Mouse (Mus musculus) adrenal gland, postnatal 14 days (tissue): Measurements from ENCODE around the gene Nos1. TPM values are rescaled to one million over a fixed set of nuclear protein-coding genes. Genes with fewer than 3 reads are reported as not detected.
A peak's percentile ranks its signal among the peaks of the same experiment; 100 is the strongest.

ENCODE experiments used
- DNase-seq: peaks from one replicate; pipeline ENCODE4 v3.0.0; 2021; ENCODE audit warnings: mixed read lengths
- total RNA-seq: library from RNA; stranded (reverse); gene quantifications from 2 replicates; pipeline ENCODE4 v1.2.3, GENCODE M21; 2021

Nos1 gene
- total RNA-seq, 1 experiment from 2014 or later, result 0.30 TPM

- peak; percentile 63 for DNase-seq
Observed at GRCm38 (mm10) chr5:117955675-117956420, 175.0 kb downstream of the Nos1 start.

- DNase-seq, result peak; percentile 45
Observed at GRCm38 (mm10) chr5:117964750-117965149, 183.9 kb downstream of the Nos1 start.

DNA sequence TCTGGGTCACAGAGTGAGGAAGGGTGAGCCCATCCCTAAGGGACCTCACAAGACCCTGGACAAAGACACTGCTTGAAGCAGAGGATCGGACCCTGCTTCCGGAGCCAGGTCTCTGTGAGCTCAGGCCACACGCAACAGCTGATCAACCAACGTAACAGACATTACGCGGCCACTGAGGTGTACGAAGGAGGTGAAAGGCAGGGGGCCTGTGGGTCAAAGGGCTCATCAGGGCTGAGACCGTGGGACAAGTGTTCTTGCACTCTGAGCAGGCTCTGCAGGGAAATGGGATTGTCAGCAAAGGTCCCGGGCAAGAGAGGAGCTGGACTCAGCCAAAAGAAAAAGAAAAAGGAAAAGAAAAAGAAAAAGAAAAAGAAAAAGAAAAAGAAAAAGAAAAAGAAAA is 186.1 kb downstream of the Nos1 start:
- DNase-seq, result no peak

GRCm38 (mm10) chr5:117967659-117968069 is 186.8 kb downstream of the Nos1 start:
- DNase-seq, result no peak

DNA sequence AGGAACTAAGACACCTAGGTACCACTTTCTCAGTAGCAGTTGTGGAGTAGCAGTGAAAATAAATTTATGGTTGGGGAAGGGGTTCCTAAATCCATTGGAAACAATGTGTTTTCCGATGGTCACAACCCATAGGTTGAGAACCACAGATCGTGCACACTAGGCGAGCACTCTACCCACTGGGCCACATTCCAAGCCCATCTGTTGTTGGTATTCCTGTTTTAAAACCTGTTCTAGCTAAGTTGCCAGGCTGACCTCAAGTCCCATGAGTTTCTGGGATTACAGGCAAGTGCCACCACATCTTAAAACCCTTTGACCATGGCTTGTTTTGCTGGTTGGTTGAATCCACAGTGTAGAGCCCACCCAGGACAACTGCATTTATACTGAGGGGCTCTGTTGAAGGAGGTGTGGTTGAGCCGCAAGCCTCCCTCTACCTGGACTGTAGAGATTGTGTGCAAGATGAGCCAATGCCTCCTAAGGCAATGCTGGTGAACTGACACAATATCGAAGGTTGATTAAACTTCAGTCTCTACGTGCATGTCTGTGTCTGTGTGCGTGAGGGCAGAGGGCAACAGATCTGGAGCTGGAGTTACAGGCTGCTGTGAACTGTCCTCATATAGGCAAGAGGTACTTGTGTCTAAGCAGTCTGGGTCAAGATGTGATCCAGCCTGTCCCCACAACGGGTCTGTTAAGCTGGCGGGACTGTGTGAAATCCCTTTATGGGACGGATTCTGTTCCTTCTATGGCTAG is 189.0 kb downstream of the Nos1 start:
- DNase-seq, result no peak

- DNase-seq, result no peak
Observed at GRCm38 (mm10) chr5:117976263-117976656, 195.4 kb downstream of the Nos1 start.

GRCm38 (mm10) chr5:117976657-117977500 is 196.0 kb downstream of the Nos1 start, which contains the start of gene Fbxo21:
Fbxo21 (plus strand) TSS chr5:117976730.
- peak; percentile 99 for DNase-seq

DNA sequence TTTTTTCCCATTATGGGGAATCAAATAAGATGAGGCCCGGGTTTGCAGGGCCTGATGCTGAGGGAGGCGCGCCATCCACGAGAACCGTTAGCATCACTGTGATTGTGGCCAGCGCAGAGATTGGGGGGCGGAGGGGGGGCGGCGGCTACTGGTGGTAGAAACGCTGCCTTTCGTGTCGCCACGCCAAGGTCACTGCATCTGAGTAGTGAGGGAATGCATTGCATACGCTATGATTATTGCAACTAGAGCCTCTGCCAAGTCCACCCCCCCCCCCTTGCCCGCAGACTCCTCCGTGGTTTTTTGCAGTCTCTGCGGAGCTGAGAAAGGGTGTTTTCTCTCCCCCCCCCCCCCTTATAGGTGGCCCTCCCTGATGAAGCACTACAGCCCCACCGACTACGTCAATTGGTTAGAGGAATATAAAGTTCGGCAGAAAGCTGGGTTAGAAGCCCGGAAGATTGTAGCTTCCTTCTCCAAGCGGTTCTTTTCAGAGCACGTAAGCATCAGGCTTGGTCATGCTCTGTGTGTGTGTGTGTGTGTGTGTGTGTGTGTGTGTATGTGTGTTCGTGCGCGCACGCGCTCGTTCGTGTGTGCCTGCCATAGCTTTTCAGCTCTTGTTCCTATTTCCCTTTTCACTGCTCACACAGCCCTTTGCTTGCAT is 196.8 kb downstream of the Nos1 start:
- DNase-seq, result peak; percentile 61

DNA sequence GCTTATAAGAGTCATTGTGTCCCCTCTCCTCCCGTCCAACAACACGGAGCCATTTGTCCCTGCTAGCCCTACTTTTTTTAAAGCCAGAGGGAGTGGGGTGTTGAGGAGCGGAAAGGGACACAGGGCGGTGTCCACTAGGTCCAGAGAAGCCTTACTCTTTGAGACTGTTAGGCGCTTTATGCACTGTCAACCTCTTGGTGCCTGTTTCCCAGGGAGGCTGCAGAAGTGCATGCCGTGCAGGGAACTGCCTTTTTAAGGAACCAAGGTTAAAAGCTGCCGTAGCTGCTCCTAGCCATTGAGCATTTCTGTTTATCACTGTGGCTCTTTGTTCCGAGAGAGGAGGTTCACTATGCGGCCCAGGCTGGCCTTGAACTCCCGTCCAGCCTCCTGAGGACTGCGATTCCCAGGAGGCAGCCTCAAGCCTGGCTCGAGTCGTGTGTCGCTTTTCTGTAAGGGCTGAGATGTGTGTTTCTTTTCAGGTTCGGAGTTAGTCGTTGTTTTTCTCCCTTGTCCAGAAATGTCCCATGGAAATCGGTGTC is 197.4 kb downstream of the Nos1 start:
- peak; percentile 65 for DNase-seq

DNA sequence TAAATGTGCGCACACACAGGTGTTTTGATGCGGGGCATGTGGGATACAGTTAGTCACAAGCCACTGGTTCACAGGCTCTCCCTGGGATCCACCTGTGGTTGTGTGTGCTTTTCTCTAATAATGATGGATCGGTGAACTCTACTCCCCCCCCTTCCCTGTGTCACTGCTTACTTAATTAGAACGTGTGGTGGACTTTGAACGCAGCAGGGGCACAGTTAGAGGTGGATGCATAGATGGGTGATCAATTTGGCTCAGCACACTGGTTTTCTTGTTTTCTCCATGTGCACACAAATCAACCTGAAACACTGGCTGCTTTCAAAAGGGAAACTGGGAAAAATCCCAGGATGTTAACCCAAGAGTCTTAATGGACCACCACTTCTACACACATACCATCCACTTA is 198.2 kb downstream of the Nos1 start:
- DNase-seq, result no peak

DNA sequence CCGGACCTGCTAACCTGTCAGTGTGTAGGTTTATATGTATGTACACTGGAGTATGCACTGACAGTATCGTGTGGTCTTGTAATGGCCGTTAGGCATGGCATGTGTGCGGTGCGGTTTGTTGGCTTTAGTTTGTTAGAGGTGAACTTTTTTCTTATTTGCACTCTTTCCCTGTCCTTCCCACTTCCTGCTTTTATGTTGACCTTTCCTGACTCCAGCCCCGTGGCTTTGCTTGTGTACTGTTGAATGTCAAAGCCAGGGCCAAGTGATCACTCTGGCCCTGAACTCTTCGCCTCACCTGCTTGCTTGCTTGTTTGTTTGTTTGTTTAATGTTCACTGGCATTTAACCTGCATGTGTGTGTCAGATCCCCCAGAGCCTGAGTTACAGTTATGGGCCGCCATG is 200.1 kb downstream of the Nos1 start:
- no peak for DNase-seq

DNA sequence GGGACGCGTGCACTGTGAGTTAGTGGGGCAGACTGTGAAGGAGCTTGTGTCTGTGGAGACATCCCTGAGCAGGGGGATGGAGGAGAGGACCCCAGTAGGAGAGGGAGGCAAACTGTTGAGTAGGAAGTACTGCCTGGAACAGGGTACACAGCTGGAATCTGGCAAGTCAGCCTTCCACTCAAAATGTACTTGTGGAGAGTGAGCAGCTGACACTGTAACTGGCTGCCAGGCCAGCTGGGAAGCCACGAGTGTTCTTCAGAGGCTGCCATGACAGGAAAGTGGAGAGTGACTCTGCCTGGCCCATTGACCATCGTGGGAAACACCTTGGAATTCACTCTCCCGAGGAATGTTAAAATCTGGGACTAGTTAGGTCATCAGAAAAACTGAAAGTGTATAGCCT is 201.1 kb downstream of the Nos1 start:
- no peak for DNase-seq

DNA sequence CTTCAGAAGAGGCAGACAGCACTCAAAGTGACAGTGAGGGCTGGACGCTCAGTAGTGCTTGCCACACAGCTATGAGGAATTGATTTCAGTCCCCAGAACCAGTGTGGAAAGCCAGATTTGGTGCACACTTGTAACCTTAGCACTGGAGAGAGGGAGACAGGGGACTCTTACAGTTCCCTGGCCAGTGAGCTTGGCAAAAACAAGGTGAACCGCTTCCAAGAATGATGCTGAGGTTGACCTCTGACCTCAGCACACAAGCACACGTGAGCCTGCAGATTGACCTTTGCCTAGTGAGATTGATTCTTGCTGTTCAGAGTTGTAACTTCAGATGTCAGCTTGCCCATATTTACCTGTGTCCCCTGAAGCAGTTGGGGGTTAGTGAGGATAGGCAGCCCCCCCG is 205.5 kb downstream of the Nos1 start:
- peak; percentile 54 for DNase-seq

DNA sequence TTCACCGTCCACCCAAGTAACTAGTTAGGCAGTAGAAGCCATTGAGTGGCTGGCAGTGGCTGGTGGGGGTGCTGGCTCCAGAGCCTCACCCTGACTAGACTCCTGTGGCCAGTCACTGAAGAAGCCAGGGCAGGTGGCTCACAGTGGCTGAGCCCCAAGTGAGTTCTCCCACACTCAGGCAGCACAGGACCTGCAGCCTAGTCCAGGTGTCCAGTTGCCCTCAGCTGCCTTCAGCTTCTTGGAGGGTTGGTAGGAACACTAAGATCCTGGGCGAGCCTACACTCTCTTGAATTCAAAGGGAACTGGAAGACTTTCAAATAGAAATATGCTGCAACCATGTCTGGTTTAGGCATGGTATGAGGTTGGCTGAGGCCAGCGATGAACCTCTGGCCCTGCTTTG is 207.1 kb downstream of the Nos1 start:
- DNase-seq, result no peak

DNA sequence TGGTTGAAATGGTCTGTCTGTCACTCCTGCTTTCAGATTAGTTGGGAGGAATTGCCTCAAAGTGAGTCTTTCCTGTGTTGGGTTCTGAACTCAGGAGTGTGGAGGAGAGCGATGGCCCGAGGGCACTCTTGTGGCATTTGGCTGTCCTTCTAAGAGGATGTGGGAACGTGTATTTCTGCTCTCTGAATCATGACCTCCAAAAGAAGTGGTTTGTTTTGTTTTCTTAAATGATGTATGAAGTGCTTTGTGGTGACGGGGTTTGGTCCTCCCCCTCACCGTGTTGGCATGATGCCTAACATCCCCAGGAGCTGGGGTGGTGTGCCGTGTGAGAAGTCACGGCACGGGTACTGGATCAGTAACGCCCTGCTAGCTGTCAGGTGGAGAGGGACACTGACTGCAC is 207.5 kb downstream of the Nos1 start:
- peak; percentile 47 for DNase-seq

- peak; percentile 73 for DNase-seq
Observed at GRCm38 (mm10) chr5:117989773-117990172, 208.9 kb downstream of the Nos1 start.

DNA sequence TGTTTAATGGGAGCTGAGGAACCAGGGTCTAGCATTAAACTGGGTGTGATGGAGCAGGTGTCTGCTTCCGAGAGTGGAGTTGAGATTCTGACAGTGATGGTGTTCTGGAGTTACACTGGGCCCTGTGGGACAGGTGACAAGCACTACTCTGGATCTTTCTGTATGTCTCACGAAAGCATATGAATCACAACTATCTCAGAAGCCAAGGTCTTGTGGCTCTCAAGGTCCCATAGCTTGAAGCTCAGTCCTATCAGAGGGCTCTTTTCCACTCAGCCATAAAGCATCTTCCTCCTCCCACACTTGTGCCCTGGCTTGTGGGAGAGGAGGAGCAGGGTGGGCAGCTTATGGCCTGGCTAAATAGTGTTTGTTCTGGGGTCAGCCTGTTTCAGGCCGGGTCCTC is 210.1 kb downstream of the Nos1 start:
- no peak for DNase-seq

GRCm38 (mm10) chr5:117993550-117993949 is 212.7 kb downstream of the Nos1 start:
- no peak for DNase-seq

DNA sequence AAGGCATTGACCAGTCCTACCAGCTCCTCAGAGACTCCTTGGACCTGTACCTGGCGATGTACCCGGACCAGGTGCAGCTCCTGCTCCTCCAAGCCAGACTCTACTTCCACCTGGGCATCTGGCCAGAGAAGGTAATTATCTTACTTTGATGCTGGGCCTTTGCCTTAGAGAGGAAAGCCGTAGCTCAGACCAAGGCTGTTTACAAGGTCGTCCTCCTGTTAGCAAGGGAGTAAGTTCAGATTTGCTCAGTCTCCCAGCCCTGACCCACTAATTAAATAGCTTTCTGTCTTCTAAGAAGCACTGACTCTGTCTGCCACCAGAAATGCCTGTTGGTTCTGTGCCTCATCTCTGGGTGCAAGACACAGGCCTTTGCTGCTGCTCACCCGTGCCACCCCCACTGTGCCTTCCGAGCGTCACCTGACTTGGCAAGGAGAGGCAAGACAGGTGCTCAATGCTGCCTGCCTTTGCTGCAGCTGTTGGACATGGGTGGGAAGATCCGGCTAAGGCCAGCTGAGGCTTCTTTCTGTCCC is 214.6 kb downstream of the Nos1 start:
- peak; percentile 50 for DNase-seq

DNA sequence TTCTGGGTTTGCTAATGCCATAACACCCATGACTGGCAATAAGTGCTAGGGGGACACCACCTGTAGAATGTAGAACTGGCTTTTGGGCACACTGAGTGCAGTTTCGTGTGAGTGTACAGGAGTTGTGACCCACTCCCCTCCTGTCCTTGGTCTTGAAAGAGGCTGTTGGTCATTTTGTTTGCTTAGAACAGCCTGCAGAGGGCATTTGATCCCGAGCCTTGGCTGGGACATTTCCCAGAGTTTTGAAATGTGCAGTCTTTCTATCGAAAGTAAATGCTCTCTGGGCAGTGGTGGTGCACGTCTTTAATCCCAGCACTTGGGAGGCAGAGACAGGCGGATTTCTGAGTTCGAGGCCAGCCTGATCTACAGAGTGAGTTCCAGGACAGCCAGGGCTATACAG is 215.1 kb downstream of the Nos1 start:
- no peak for DNase-seq

GRCm38 (mm10) chr5:117996581-117996980 is 215.7 kb downstream of the Nos1 start:
- no peak for DNase-seq
